Mouse (Mus musculus) embryonic fibroblast, embryonic 13.5 days (primary cell): Measurements from ENCODE around the gene Ptchd1.

Experiments used
- CTCF ChIP-seq: IDR thresholded peaks from 2 replicates; pipeline ENCODE4 v1.5.1; 2011; ENCODE audit warnings: mild to moderate bottlenecking, control low read depth, low read length, moderate library complexity, borderline replicate concordance; ENCODE audit not compliant: insufficient read depth
- POLR2A ChIP-seq: IDR thresholded peaks from 2 replicates; pipeline ENCODE4 v1.6.1; 2011; ENCODE audit warnings: low read depth, mild to moderate bottlenecking, control low read depth, low read length, moderate library complexity

- TF ChIP-seq CTCF (no peak), POLR2A (no peak)
These were observed 22.4 kb downstream of the Ptchd1 start for GRCm38 (mm10) chrX:155601196-155601595.
